Mouse (Mus musculus) lung, embryonic 15.5 days (tissue): Measurements from ENCODE around the gene Slc7a8. TPM values are rescaled to one million over a fixed set of nuclear protein-coding genes. Genes with fewer than 3 reads are reported as not detected.
A peak's percentile ranks its signal among the peaks of the same experiment; 100 is the strongest.
"Not testable (repeated sequence)": the region's sequence is repeated elsewhere in the genome, so short reads cannot be mapped to it uniquely, and the experiment has no call there.

Experiments
- ATAC-seq: fragments of 200-750 bp; cut with Nextera tagmentation; 2 replicates; pipeline ENCODE4 v1.8.0; 2017; ENCODE audit warnings: moderate number of reproducible peaks, borderline replicate concordance; ENCODE audit not compliant: low FRiP score, low TSS enrichment; ENCODE audit errors: extremely low read depth
- H3K27ac ChIP-seq: fragments of 300-500 bp; sonication (generic); 2 replicates; pipeline ENCODE4 v1.5.1; 2015; ENCODE audit warnings: moderate library complexity, mild to moderate bottlenecking, inconsistent platforms
- H3K27me3 ChIP-seq: fragments of 300-500 bp; sonication (generic); 2 replicates; pipeline ENCODE4 v1.6.1; 2015; ENCODE audit warnings: inconsistent platforms
- H3K36me3 ChIP-seq: fragments of 300-500 bp; sonication (generic); 2 replicates; pipeline ENCODE4 v1.6.1; 2015; ENCODE audit warnings: inconsistent platforms
- H3K4me1 ChIP-seq: fragments of 300-500 bp; sonication (generic); 2 replicates; pipeline ENCODE4 v1.6.1; 2015; ENCODE audit warnings: inconsistent platforms
- H3K4me2 ChIP-seq: fragments of 300-500 bp; sonication (generic); 2 replicates; pipeline ENCODE4 v1.6.1; 2015; ENCODE audit warnings: inconsistent platforms, mild to moderate bottlenecking, moderate library complexity
- H3K4me3 ChIP-seq: fragments of 300-500 bp; sonication (generic); 2 replicates; pipeline ENCODE4 v1.5.1; 2015; ENCODE audit warnings: mild to moderate bottlenecking, inconsistent platforms
- H3K9ac ChIP-seq: fragments of 300-500 bp; sonication (generic); 2 replicates; pipeline ENCODE4 v1.6.1; 2015; ENCODE audit warnings: inconsistent platforms
- H3K9me3 ChIP-seq: fragments of 300-500 bp; sonication (generic); 2 replicates; pipeline ENCODE4 v1.6.1; 2016; ENCODE audit warnings: inconsistent platforms
- WGBS: fragments of 180-500 bp; shearing (Covaris S2); methylation state at CpG from one replicate; pipeline ENCODE4 v1.1.7; 2015; 5-methylcytosine and 5-hydroxymethylcytosine counted together
- polyA plus RNA-seq: library from polyadenylated mRNA; unstranded; fragments of >200 nt; fragmentation: Nextera tagmentation; extraction: Ambion mirVana; gene quantifications from 2 replicates; pipeline ENCODE4 v1.2.1, GENCODE M21; 2015

The Slc7a8 gene
- polyA plus RNA-seq, 1 experiment from 2014 or later = 1.8 TPM

GRCm38 (mm10) chr14:54776768-54777167, 5.0 kb downstream of the Slc7a8 start:
- H3K4me1 ChIP-seq = peaks cover 11% of the 10 kb centered on the region
- H3K4me3 ChIP-seq = no peak overlapping the region
- no peak overlapping the region for H3K9ac ChIP-seq
- ATAC-seq = no peak
- no peak overlapping the region for H3K4me2 ChIP-seq
- H3K36me3 ChIP-seq = no peaks in the 10 kb centered on the region
- no peak overlapping the region for H3K27ac ChIP-seq
- peaks cover 21% of the 10 kb centered on the region for H3K27me3 ChIP-seq
- WGBS = 71% methylated on average over 5 of the region's 5 CpGs
- H3K9me3 ChIP-seq = no peaks in the 10 kb centered on the region

- H3K4me1 ChIP-seq = peaks cover 1% of the 10 kb centered on the region; the same call in 1 of the 2 replicates
- ATAC-seq = no peak
- no peak overlapping the region for H3K9ac ChIP-seq
- peaks cover 13% of the 10 kb centered on the region for H3K27me3 ChIP-seq
- WGBS = 84% methylated on average over 7 of the region's 7 CpGs
- no peaks in the 10 kb centered on the region for H3K9me3 ChIP-seq
- H3K4me2 ChIP-seq = no peak overlapping the region
- H3K4me3 ChIP-seq = no peak overlapping the region
- no peak overlapping the region for H3K27ac ChIP-seq
- no peaks in the 10 kb centered on the region for H3K36me3 ChIP-seq
These were observed 6.2 kb downstream of the Slc7a8 start for GRCm38 (mm10) chr14:54775534-54776041.

DNA sequence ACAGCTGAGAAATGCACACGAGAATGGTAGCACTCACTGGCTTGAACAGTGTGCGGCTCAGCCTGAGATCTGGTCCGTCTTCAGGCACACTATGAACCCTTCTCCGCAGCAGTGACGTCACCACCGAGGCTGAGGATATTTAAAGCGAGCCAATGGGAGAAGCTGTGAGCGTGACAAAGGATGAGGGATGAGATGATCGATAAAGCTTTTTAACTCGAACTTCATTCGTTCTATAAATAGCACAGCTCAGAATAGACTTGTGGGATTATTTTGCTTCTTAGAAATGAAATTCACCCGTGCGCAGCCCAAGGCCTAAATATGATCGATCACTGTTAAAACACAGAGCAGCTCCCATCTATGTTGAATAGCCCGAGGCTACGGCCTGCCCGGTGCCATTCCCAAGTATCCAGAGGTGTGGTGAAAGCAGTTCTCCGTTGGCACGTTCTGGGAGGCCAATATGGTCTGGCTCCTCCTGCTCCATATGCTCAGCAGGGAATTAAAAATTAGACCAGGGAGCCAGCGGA, 9.4 kb downstream of the Slc7a8 start:
- H3K9me3 ChIP-seq = no peaks in the 10 kb centered on the region
- no peak overlapping the region for H3K27ac ChIP-seq
- ATAC-seq = no peak
- no peak overlapping the region for H3K4me2 ChIP-seq
- H3K27me3 ChIP-seq = no peaks in the 10 kb centered on the region
- 67% methylated on average over 20 of the region's 20 CpGs for WGBS
- no peak overlapping the region for H3K9ac ChIP-seq
- no peak overlapping the region for H3K4me3 ChIP-seq
- H3K4me1 ChIP-seq = no peaks in the 10 kb centered on the region
- H3K36me3 ChIP-seq = no peaks in the 10 kb centered on the region

GRCm38 (mm10) chr14:54770373-54770772, 11.4 kb downstream of the Slc7a8 start:
- H3K4me2 ChIP-seq = no peak overlapping the region
- H3K4me3 ChIP-seq = no peak overlapping the region
- H3K36me3 ChIP-seq = no peaks in the 10 kb centered on the region
- H3K27ac ChIP-seq = no peak overlapping the region
- no peak overlapping the region for H3K9ac ChIP-seq
- no peaks in the 10 kb centered on the region for H3K4me1 ChIP-seq
- H3K9me3 ChIP-seq = no peaks in the 10 kb centered on the region
- H3K27me3 ChIP-seq = no peaks in the 10 kb centered on the region
- WGBS = 97% methylated on average over 5 of the region's 5 CpGs
- no peak for ATAC-seq

DNA sequence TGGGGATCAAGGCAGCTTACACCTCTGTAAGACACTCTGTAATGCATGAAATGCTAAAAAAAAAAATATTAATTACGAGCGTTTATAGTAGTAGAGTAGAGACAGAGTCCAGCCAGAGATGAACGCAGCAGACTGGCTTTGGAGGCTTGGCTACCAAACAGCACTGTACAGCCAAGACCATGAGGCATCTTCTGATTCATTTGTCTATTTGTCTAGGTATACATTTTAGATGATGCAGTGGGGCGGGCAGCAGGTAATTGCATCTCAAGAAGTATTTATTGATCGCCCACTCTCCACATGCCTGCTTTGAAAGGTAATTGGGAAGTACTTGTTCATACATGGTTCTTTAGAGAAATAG, 12.7 kb downstream of the Slc7a8 start:
- no peak for ATAC-seq
- Histone ChIP-seq H3K4me2 (no peak overlapping the region), H3K4me1 (no peaks in the 10 kb centered on the region), H3K36me3 (no peaks in the 10 kb centered on the region), H3K9ac (no peak overlapping the region), H3K9me3 (no peaks in the 10 kb centered on the region), H3K27ac (no peak overlapping the region), H3K4me3 (no peak overlapping the region), H3K27me3 (no peaks in the 10 kb centered on the region)
- WGBS = 91% methylated on average over 5 of the region's 5 CpGs

- H3K27ac ChIP-seq = no peak overlapping the region
- no peak overlapping the region for H3K9ac ChIP-seq
- ATAC-seq = no peak
- 74% methylated on average over 10 of the region's 10 CpGs for WGBS
- H3K36me3 ChIP-seq = no peaks in the 10 kb centered on the region
- no peak overlapping the region for H3K4me3 ChIP-seq
- H3K4me1 ChIP-seq = no peaks in the 10 kb centered on the region
- H3K27me3 ChIP-seq = no peaks in the 10 kb centered on the region
- no peak overlapping the region for H3K4me2 ChIP-seq
- no peaks in the 10 kb centered on the region for H3K9me3 ChIP-seq
These were observed 13.3 kb downstream of the Slc7a8 start for GRCm38 (mm10) chr14:54768314-54769067.

DNA sequence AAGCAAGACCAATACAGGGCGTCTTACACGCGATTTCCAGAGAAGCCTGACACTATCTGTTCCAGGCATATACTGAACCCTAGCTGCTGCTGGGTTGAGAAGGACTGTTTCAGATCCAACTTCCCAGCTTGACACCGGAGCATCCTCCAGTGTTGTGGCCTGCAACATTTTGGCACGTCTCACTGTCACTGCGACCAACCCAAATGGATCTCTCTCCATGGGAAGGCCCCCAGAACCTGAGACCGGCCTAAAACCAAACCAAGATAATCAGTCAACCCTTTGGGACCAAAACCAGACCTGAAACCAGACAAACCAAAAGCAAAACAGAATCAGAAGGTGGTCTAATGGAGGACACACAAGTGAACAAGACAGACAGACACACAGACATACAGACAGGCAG, 14.8 kb downstream of the Slc7a8 start:
- not testable (repeated sequence) for H3K9ac ChIP-seq, H3K4me2 ChIP-seq
- WGBS = 85% methylated on average over 7 of the region's 7 CpGs

DNA sequence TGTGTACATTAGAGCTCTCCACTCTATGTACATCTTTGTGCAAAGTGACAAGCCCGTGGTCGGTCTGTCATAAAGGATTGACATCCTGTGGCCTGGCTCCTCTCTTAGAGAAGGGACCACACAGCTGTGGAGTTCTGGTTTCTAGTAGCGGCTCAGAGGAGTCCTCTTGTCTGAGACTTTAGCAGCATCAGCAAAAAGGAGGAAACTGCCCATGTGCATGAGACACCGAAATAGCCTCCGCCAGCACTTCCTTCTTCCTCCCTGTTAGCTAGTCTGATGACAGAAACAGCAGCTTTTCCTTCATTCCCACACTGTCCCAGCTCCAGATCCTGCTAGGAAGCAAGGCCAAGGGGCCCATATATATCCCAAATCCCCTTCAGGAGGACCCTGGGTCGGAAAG, 25.4 kb downstream of the Slc7a8 start:
- Histone ChIP-seq H3K9ac (no peak overlapping the region), H3K4me3 (no peak overlapping the region), H3K36me3 (no peaks in the 10 kb centered on the region), H3K4me1 (peaks cover 5% of the 10 kb centered on the region), H3K27ac (no peak overlapping the region), H3K27me3 (no peaks in the 10 kb centered on the region), H3K4me2 (no peak overlapping the region), H3K9me3 (no peaks in the 10 kb centered on the region)
- no peak for ATAC-seq
- 51% methylated on average over 6 of the region's 6 CpGs for WGBS

More for the DNA sequence above, 14.8 kb downstream of the Slc7a8 start:
- H3K4me1 ChIP-seq, H3K4me3 ChIP-seq, H3K27me3 ChIP-seq, H3K9me3 ChIP-seq, H3K27ac ChIP-seq, ATAC-seq, H3K36me3 ChIP-seq: not testable (repeated sequence)

- H3K9ac ChIP-seq = no peak overlapping the region
- WGBS = 15% methylated on average over 6 of the region's 6 CpGs
- peak overlapping the region; percentile 24; the same call in 1 of the 2 replicates for H3K4me2 ChIP-seq
- no peaks in the 10 kb centered on the region for H3K27me3 ChIP-seq
- H3K27ac ChIP-seq = peak overlapping the region; percentile 54
- no peaks in the 10 kb centered on the region for H3K9me3 ChIP-seq
- H3K4me3 ChIP-seq = no peak overlapping the region
- ATAC-seq = peak; percentile 78
- no peaks in the 10 kb centered on the region for H3K36me3 ChIP-seq
- H3K4me1 ChIP-seq = peaks cover 5% of the 10 kb centered on the region
These were observed 27.1 kb downstream of the Slc7a8 start for GRCm38 (mm10) chr14:54754602-54755018.

DNA sequence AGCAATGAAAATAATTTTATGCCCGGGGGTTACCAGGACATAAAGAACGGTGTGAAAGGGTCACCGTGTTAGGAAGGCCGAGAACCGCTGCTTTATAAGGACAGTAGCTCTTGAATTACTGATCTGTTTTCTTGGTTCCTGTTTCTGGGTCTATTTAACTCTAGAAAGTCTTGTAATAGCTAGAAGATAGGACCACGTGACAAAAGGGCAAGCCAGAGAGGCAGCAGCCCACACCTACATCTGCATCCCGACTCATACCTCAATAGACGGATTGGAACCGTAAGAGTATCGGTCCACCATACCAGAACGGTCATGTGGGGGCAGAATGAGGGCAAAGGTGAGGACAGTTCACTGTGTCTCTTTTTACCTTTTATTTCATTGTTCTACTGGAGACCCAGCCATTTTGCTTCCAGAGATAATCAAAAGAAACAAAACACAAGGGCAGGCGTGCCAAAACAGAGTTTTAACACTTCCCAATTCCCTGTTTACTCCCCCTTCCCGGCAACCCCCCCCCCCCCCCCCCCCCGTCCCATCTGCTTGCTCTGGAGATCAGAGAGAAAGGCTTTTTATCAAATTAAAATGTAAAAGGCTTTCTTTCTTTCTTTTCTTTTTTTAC, 27.7 kb downstream of the Slc7a8 start:
- H3K27me3 ChIP-seq = no peaks in the 10 kb centered on the region
- H3K9ac ChIP-seq = no peak overlapping the region
- H3K36me3 ChIP-seq = no peaks in the 10 kb centered on the region
- no peaks in the 10 kb centered on the region for H3K9me3 ChIP-seq
- 64% methylated on average over 14 of the region's 14 CpGs for WGBS
- peaks cover 5% of the 10 kb centered on the region for H3K4me1 ChIP-seq
- peak overlapping the region; percentile 24; the same call in 1 of the 2 replicates for H3K4me2 ChIP-seq
- no peak for ATAC-seq
- H3K4me3 ChIP-seq = no peak overlapping the region
- peak overlapping the region; percentile 44; the same call in 1 of the 2 replicates for H3K27ac ChIP-seq

DNA sequence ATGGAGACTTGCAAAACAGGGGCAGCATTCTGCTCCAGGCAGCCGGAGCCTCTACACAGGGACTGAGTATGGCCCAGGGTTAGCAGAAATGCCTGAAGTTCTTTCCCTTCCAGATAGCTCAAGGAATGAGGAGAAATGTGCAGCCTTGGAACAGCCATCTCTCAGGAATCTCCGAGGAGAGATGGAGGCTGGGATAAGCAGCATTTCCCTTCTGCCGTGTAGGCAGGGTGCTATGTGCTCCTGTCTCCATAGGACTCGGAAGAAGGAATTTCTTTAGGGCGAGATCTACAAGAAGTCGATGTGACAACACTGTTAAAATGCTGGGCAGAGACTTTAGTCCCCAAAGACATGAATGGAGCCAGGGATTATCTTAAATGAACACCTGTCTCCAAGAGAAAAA, 28.8 kb downstream of the Slc7a8 start:
- Histone ChIP-seq H3K36me3 (no peaks in the 10 kb centered on the region), H3K4me3 (no peak overlapping the region), H3K27ac (no peak overlapping the region), H3K27me3 (no peaks in the 10 kb centered on the region), H3K9ac (no peak overlapping the region), H3K4me1 (peaks cover 5% of the 10 kb centered on the region), H3K4me2 (no peak overlapping the region), H3K9me3 (no peaks in the 10 kb centered on the region)
- no peak for ATAC-seq
- WGBS = 73% methylated on average over 6 of the region's 6 CpGs

GRCm38 (mm10) chr14:54751768-54752167, 30.0 kb downstream of the Slc7a8 start:
- no peak overlapping the region for H3K4me2 ChIP-seq
- no peaks in the 10 kb centered on the region for H3K36me3 ChIP-seq
- no peaks in the 10 kb centered on the region for H3K27me3 ChIP-seq
- no peak overlapping the region for H3K4me3 ChIP-seq
- peaks cover 5% of the 10 kb centered on the region for H3K4me1 ChIP-seq
- 81% methylated on average over 1 of the region's 1 CpGs for WGBS
- H3K27ac ChIP-seq = no peak overlapping the region
- ATAC-seq = no peak
- no peak overlapping the region for H3K9ac ChIP-seq
- H3K9me3 ChIP-seq = no peaks in the 10 kb centered on the region
